Mouse (Mus musculus) embryo, embryonic 10.5 days (tissue): Measurements from ENCODE around the gene Mprip.

Experiments
- DNase-seq: peaks from one replicate; pipeline ENCODE4 v3.0.0-alpha.2; 2015; ENCODE audit warnings: low spot score

Gene Mprip

DNA sequence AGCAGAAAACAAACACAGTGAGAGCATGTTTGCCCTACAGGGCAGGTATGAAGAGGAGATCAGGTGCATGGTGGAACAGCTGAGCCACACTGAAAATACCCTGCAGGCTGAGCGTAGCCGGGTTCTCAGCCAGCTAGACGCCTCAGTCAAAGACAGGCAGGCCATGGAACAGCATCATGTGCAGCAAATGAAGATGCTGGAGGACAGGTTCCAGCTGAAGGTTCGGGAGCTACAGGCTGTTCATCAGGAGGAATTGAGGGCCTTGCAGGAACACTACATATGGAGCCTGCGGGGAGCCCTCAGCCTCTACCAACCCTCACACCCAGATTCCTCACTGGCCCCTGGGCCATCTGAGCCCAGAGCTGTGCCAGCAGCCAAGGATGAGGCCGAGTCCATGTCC is 99.7 kb downstream of the Mprip start:
- no peak for DNase-seq

DNA sequence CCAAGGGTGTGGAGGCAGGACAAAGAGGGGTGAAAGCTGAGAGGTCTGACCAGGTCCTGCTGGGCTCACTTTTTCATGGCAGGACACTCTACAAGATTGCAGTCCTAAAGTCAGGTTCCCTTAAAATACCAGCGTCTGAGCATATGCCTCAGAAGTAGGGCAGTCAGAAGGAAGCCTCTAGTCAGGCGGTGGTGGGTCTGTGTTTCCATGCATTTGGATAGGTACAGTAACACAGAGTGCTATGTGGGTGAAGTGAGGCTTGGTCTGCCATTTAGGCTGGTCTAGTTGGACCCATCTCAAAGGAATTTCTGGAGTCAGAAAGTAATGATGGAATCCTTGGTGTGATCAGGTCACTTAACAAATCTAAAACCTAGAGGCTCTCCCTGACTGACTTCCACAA is 108.2 kb downstream of the Mprip start:
- no peak for DNase-seq

DNA sequence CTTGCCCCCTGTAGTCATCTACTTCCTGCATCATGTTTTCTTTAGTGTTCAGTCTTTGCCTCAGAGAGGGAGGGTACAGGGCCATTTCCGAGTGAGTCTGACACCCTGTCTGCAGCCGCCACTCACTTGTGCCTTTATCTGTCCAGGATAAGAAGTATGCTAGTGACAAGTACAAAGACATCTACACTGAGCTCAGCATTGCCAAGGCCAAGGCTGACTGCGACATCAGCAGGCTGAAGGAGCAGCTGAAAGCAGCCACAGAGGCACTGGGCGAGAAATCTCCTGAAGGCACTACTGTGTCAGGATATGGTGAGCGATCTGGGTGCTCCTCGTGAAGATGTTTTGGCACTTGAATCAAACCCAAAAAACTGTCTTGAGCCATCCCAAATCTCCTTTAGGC is 108.6 kb downstream of the Mprip start:
- no peak for DNase-seq

DNA sequence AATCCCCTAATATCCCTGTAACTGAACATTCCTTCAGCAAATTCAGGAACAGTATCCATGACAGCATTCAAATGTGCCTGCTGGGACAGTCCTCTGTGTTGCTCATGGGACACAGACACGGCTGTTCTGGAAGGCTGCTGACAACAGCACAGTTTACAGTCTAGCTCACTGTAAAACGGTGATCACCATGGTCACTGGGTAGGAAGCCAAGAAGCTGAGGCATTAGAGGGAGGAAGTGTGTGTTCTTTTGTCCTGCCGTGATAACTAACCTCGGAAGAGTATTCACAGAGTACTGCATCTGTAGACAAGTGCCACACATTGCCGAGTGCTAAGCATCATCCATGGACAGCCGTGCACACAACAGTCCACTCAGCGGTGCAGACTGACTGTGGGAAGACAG is 109.6 kb downstream of the Mprip start:
- no peak for DNase-seq

DNA sequence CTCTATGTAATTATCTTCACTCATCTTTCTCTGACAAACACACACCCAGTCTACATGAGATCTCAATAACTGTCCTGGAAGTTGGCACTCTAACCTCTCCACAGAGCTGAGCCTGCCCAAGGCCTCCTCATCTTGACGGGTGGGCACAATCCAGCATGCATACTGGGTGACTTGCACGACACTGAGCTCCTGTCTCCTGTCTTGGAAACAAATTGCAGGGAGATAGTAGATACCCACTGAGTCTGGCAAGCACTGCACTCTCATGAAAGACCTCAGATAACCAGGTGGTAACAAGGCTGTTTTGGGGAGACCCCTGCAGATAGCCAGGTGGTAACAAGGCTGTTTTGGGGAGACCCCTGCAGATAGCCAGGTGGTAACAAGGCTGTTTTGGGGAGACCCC is 111.2 kb downstream of the Mprip start:
- no peak for DNase-seq

DNA sequence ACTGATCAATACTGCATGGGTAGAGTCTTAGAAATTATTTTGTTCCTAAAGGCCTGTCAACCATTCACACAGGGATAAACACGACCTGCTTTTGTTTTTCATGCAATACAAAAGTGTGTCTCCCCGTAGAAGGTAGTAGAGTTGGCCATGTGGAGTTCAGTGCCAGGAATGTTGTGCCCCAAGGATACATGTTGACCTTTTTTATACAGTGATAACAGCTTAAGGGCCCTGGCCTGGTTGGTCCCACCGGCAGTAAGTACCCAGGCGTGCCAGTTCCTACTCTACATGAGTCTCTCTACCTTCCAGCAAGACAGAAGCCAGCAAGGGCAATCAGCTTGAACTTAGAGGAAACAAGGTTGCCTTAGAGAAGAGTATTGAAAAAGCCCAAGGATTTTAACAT is 111.8 kb downstream of the Mprip start:
- DNase-seq = no peak

DNA sequence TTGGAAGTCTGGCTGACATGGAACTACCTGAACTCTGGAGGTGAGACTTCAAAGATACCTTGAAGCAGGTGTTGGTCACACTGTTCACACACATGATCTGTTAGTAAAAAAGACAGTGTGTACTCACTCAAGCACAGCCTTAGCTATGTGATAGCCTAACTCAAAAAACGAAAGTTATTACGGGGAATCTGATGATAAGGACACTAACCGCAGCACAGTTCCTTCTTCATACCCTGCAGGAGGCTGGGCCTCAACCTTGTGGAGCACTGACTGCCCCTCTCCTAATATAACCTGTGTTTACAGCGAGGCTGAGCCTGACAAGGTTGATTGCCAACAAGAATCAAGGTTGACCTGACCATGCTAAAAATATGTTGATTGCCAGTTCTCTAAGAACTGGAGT is 113.4 kb downstream of the Mprip start:
- no peak for DNase-seq

DNA sequence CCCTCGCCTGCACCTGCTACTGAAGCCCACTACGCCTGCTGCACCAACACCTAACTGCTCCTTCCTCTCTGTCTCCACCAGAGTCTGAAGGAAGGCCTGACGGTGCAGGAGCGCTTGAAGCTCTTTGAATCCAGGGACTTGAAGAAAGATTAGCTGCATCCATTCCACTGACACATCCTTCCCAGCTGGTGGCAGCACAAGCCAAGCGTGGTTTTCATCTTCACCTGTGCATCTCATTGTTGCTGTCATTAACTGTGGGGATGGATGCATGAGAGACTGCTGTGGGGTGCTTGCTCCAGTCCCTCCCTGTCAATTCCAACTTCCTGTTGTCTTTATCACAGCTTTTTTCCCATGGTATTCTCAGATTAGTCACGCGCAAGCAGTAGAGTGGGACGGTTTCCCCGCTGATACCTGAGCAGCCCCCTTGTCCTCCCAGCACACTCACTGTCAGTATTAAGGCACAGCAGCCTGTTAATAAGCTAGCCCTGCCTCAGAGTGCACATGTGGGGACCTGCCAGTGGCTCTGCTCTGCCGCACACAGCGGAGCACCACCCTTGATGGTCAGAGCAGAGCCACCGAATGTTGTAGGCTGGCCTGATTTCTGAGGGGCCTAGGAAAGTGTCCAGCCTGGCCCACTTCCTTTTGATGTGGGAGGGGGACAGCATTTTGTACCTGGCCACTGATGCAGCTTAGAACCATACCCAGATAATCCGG is 114.5 kb downstream of the Mprip start:
- no peak for DNase-seq

DNA sequence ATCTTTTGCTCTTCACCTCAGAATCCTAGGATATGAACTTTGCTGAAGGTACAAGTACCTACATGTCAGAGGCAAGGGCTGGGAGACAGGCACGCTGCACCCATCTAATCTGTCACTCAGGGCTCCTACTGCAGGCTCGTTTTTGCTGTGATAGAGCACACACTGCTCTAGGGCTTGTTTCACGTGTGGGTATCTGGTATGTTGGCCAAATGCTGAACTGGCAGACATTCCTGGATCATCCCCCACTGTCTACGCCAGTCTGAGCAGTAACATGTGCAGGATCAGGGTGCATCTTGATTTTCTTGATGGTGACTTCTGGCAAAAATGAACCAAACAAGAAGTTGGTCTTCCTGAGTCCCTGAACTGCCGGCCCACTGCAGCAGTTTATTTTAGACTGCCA is 116.2 kb downstream of the Mprip start:
- DNase-seq = no peak

DNA sequence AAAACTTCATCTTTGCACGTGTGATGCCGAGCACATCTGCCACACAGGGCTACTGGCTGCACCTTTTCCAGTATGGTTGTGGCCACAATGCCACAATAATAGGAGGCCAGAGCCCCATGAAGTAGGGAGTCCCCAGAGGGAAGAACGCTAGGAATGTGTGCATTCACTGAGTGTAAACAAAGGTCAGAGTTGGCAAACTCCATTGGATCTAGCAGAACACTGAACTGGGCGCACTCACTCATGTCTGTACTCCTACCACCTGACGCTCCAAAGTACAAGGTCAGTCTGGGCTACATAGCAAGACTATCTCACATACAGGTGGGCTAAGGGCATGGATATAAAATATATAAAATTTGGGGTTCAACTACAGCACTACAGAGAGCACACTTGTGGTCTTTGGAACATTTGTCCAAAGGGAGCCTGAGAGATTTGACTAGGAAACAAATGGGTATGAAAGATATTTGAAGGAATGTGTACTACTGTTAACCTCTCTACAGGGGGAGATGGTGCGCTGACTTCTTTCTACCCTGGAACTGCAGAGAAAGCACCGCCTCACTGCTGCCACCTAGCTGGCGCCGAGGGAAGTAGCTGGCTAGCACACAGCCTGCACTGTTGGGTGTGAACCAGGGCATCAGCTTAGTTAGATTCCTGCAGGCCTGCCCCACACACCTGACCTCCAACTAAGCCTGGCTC is 117.2 kb downstream of the Mprip start:
- DNase-seq = peak; percentile 80

DNA sequence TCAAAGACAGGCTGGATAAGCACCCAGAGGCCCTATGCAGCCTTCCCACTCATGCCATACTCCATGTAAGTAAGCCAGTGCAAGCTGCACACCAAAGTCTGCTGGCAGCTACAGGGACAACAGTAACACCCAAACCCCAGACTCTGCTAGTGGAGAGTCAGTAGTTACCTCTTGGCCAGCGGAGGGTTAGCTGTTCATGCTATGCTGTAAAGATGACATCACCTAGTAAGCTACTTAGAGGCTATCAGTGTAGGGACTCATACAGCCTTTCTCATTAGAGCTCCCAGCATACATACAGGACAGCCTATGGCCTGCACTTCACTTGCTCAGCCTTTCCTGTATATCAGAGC is 117.7 kb downstream of the Mprip start:
- DNase-seq = no peak

DNA sequence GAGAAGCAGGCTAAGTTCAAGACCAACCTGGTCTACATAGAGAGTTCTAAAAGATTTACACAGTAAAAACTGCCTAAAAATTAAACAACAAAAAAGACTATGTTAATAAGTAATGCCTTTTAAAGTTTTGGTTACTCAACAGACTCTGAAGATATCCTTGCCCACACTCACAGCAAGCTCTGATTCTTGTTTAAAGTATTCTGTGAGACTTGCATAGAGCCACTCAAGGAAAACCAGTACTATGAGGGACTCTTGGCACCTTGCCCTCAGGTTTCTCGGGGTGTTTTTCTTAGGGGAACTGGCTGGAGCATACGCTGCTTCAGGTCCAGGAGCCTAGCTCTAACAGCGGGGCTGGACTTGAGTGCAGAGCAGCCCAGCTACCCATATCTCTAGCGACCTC is 118.3 kb downstream of the Mprip start:
- DNase-seq = no peak

DNA sequence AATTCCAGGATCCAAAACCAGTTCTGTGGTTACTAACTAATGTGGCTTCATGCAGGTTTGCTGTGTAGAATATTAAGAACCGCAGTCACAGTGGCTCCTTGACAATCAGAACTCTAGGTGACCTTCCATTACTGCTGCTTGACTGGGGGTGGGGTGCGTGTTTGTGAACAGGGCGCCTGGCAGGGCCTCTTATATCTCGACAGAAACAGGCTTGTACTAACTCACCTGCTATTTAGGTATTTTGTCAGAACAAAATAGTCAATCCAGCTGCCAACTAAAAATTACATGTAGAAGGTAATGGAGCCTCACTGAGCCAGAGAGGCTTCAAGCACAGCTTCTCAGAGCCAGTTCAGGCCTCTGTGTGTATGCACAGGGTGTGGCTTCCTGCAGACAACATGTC is 119.1 kb downstream of the Mprip start:
- no peak for DNase-seq

DNA sequence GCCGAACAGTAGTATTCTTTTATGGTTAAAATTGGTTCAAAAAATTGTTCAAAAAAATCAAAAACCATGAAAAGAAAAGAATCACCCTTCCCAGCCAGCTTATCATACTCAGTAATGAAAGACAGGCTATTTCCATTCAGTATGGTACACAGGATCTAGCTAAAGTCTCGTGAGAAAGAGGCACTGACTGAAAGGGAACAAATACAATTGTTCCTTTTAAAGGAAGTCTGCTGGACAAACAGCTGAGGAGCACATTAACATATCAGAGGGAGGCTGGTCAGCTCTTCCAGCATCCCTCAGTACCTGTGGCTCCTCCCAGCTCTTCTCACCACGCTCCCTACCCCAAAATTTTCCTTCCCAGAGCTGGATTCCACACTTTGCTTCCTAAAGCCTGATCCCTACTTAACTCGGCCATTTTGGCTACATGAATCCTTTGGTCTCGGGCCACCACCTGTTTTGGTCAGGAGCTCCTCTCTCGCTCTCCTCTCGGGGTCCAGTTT is 121.0 kb downstream of the Mprip start:
- DNase-seq = peak; percentile 5

DNA sequence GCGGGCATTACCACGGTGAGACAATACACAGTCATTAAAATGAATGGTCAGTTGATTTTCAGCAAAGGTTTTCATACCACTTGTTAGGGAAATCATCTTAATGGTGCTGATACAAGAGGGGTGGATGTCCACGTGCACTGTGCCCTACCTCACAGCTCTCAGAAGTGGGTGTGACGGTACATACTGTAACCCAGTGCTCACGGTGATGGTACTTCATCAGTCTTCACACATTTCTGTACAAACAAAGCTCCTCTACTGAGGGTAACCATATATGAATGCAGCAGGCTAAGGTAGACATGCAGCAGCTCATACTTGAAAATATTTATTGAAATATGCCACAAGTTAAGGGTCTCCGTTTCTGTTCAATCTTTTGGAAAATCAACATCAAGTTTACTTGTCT is 122.5 kb downstream of the Mprip start:
- no peak for DNase-seq

DNA sequence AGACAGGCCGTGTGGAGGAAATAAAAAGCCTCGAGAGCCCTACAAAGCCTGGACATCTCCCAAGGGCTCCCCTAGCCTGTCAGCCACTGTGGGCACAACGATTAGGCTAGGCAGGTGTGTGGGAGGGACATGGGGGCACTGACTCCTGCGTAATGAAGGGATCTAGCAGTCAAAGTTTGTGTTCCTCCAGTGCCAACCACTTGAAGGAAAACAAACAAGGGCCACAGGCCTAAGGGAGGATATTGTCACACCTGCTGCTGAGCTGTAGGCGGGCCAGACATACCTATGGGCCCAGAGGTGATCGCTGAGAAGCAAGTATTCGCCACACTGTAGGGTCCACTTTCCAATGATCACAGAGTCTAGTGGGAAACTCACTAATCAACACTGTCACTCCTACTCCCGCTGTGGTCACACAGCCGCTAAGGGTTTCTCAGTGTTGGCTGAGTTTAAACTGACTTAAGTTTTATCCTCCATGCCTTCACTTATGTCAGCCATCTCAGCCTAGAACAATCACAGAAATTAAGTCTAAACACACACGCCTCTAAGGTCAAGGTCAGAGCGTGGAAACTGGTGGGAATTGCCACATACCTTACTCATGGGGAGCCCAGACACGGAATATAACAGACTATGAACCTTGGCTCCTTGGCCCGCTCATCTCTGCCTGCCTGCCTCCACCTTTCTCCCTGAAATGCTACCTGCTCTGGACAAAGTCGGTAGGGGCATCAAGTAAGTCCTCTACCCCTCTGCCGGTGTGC is 125.5 kb downstream of the Mprip start:
- no peak for DNase-seq

DNA sequence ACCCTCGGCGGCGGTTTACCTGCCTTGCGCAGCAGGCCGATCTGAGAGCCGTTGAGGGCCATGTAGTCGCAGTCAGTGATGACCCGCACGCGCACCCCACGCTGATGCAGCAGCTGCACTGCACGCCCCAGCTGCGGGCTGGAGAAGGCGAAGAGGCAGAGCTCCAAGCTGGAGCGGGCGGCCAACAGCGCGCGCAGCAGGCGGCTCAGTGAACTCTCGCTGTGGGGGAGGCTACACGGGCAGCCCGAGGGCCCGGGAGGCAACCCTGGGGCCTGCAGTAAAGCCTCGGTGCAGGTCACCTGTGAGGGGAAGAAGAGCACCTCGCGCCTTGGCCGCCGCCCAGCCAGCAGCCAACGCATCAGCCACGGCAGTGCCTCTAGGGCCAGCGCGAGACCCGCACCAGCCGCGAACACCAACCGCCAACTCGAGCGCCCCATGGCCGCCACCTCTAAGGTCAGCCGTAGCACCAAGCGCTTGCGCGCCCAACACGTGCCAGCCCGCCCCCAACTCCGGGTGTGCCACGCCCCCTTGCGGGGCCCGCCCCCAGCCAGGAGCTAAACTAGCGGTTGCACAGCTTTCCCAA is 126.2 kb downstream of the Mprip start, which contains the start of gene Pld6:
Gene Pld6 (minus strand): TSS at position 447 of the 583 bp plus-strand sequence.
- peak; percentile 79 for DNase-seq

DNA sequence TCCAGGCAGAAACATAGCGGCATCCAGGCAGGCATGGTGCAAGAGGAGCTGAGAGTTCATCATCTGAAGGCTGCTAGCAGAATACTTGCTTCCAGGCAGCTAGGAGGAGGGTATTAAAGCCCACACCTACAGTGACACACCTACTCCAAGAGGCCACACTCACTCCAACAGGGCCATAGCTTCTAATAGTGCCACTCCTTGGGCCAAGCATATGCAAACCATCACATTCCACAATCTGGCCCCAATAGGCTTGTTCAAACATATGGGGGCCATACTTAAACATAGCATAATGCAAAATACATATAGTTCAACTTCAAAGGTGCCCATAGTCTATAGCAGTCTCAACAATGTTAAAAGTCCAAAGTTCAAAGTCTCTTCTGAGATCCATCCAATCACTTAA is 128.2 kb downstream of the Mprip start:
- no peak for DNase-seq

DNA sequence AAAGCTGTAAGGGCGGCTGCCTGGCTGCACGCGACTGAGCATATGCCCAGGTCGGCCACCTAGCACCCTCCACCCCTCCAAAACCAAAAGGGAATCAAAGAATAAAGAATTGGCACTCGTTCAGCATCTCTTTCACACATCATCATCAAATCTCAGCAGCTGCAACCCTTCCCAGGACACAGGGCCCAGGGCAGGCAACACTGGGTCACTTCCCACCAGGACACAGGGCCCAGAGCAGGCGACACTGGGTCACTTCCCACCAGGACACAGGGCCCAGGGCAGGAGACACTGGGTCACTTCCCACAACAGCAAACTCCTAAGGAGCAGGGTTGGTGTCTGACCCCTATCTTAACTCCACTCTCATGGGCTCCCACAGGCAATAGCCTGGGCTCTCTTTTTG is 132.3 kb downstream of the Mprip start:
- DNase-seq = no peak

DNA sequence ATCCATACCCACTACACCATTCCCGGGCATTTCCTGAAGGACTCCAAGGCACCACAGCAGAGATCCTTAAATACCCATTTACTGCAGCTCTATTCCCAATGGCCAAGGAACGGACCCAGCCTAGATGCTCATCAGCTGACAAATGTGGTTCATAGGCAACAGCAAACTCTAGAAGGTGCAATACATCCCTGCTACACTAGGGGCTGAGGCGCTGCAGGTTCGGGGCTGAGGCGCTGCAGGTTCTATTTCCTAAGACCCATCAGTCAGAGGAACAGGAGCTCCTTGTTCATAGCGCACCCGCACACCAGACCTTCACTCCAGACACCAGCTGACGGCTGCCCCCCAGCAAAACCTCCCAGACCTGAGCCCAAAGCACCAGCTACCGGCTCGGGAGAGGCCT is 139.3 kb downstream of the Mprip start:
- DNase-seq = no peak

DNA sequence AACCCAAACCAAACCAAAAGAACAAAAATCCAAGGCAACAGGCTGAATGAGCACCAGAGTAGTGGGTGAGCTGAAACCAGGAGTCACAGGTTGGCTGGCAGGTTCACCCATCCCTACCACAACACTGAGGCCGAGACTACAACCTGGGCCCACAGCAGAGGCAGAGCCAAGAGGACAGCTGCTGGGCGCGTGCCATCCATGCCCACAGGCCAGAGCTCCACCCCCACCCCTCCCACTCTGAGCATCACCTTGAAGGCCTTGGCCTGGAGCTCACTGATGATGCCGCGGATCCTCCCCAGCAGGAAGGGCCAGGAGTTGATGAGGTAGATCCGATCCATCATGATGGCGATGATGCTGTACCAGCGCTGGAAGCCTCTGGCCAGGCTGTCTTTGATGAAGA is 140.8 kb downstream of the Mprip start:
- DNase-seq = no peak

DNA sequence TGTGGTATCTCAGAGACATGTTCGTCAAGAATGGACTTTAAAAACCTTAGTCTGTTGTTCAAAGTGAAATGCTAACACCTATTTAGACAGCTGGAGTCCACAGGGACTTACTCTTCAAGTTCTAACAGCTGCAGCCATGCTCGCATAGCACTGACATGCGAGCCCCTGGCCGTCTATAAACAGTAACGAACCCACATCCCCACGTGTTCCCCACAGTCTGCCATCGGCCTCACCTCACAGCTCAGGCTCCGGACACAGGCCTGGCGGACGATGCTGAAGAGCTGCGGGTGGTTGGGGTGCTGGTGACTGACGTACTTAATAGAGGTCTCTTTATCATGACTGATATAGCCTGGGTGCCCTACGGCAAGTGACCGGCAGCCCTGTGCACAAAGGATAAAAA is 142.4 kb downstream of the Mprip start:
- DNase-seq = no peak
